Mouse (Mus musculus) lung, postnatal 14 days (tissue): ENCODE data around the gene Tenm2.

ENCODE experiments used
- DNase-seq: peaks from one replicate; pipeline ENCODE4 v3.0.0; 2021

Tenm2 gene

GRCm38 (mm10) chr11:37076989-37077598 is 158.7 kb downstream of the Tenm2 start:
- DNase-seq, result no peak

GRCm38 (mm10) chr11:37075349-37075748 is 160.4 kb downstream of the Tenm2 start:
- no peak for DNase-seq

- DNase-seq, result no peak
Observed at GRCm38 (mm10) chr11:37065459-37065858, 170.3 kb downstream of the Tenm2 start.

DNA sequence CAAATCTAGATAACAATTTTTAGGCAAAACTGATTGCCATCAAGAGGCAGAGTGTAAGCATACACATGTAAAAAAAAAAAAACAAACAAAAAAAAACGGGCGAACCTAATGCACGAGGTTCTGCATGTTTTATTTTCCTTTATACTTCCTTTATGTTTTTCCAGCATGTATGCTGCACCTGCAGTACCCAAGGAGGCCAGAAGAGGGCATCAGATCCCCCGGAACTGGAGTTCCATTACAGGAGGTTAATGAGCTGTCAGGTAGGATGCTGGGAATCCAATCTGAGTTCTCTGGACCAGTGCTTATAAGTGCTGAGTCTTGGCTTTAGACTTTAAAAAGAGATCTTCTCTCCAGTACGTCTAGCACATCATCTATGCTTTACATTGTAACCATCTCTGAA is 189.1 kb downstream of the Tenm2 start:
- DNase-seq, result peak; percentile 25

DNA sequence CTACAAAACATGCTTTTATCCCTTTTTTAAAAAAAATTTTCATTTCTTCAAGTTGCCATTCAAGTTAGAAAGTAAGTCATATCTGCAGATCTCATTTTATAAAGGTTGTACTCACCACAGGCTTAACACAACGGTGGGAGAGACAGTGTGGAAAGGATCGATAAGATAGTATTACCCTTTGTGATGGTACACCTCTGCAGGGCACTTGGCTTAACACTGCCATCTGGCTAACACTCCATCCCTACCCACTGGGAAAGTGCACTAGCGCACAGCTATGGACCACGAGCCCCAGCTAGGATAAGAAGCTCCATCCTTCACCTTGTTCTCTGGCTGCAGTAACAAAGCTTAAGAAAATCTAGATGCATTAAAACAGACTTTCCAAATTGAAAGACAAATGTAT is 194.5 kb downstream of the Tenm2 start:
- no peak for DNase-seq

GRCm38 (mm10) chr11:37039283-37039682 is 196.5 kb downstream of the Tenm2 start:
- DNase-seq, result no peak

- DNase-seq, result no peak
Observed at GRCm38 (mm10) chr11:37031305-37032055, 204.3 kb downstream of the Tenm2 start.

DNA sequence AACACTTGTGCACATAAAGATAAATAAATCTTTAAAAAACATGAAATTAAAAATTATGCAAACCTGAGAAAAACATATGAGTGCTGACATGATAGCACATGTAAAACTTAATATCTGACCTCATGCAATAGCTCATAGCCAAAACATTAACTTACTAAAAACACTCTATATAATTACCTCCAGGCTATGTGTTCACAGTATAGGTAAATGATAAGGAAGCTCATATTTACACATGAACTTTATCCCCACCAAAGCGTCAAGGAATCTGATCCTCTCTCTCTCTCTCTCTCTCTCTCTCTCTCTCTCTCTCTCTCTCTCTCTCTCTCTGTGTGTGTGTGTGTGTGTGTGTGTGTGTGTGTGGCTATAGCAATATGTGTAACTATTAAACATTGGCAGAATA is 223.9 kb downstream of the Tenm2 start:
- DNase-seq, result no peak

DNA sequence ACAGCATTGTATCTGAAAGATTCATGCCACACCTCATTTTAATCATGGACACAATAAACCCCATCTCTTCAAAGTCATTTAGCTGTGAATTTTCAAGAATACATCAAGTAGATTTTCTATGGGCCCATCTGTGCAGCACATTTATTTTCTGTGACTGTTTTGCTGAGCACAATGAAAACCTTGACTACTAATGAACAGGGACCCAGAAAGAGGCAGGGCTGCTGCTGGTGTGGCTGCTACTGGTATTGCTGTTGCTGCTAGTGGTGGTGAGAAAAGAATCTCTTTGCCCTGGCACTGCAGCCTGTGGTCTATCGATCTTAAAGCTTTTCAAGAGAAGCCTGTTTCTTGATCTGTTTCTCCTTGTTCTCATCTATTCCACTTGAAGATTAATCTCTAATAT is 226.5 kb downstream of the Tenm2 start:
- no peak for DNase-seq

DNA sequence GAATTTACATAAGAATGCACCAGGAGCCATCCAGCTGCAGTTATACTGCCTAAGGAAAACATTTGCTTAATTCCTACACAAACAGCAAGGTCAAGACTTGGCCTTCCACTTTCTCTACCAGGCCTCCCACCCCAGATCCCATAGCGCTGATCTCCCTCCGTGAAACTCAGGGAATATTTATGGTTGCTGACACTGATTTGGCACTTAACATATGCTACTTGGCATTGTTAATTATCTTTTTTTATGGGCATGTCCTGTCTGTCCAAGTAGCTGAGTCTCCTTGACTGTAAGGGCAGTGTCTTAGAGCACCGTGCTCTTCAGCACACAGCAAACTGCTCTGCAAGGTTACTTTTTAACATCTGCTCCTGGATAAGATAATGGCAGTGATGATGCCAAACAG is 238.1 kb downstream of the Tenm2 start:
- DNase-seq, result no peak

- DNase-seq, result no peak
Observed at GRCm38 (mm10) chr11:36990895-36991294, 244.9 kb downstream of the Tenm2 start.

GRCm38 (mm10) chr11:36988776-36989565 is 246.8 kb downstream of the Tenm2 start:
- DNase-seq, result no peak

- DNase-seq, result no peak
Observed at GRCm38 (mm10) chr11:36974142-36974541, 261.6 kb downstream of the Tenm2 start.

GRCm38 (mm10) chr11:36958102-36958501 is 277.7 kb downstream of the Tenm2 start:
- DNase-seq, result no peak

DNA sequence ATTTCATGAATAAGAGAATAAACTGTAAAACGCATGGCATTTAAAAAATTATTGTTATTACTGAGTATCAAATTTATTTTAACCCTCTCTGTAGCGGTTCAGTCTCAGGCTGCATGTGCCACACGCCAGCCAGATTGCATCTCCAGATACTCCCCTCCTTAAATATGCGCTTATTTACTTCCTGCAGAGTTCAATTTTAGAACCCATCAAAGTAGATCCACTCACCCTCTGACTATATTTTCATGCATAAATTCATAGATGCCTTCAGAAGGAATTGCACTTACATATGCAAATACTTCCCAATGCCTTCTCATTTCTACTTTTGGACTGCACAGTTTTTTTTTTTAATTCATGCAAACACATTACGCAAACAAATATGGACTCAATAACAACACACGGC is 294.3 kb downstream of the Tenm2 start:
- DNase-seq, result no peak

DNA sequence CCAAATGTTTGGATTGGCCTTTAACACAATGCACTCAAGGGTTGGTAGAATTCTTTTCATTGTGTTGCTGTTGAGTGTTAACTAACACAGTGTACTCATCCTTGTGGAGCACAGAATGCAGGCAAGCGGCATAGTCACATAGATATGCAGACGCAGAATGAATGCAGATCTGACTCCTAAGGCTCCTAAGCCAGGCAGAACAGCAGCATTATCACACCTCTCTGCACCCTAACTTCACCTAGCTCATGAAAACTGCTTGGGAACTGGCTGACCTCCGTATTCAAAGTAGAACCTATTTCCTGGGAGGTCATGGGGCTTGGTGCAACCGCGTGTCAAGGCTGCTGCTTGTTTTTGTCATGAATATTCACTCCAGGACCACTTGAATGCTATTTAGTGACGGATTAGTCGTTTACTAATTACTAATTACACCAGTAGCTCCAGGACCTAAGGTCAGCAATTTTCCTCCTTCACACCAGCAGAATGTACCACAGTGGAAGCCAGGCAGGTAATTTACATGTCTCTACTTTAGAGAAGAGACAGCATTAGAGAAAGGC is 295.1 kb downstream of the Tenm2 start:
- DNase-seq, result no peak

DNA sequence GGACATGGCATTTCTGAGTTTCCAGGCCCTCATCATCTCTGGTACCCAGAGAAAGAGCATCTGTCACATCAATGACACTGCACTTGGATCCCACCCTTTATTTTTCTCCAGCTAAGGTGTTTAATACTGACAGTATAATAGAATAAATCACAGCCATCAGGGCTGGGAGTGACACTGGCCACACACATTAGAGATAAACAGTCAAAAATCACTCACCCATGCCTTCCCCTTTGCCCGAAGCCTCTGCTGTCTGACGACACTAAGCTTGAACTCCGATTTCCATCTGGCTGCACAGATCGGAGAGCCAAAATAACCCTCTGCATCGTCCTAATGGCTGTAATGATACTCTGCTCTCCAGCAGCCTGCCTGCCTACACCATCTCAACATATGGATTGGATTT is 305.9 kb downstream of the Tenm2 start:
- DNase-seq, result no peak

DNA sequence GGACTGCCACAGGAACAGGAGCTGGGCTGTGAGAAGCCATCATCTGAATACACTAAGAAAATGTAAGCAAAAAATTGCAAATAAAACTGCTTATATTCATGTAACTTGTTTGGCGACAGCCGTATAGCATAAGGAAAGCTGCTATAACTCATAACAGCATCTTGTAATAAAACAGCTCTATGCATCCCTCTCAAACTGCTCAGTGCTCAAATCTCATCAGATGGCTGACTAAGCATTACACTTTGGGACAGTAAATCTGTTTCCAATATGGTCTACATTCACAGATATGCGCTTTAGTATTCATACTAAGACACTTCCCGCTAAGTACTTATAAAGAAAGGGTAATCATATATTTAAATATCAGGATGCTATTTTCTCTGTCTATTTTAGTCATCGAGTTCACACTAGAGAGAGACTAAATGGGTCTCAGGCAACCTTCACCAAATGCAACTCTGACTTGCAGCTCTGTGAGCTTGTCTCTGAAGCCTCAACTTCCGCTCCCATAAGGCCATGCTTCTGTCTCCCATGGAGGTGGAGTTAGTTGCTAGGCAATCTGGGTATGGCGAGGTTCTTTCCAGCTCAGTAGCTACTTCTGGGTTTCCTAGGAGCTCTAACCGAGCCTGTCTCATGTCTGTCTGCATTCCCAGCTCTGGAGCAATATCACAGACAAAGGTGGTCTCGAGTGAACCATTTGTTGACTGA is 308.9 kb downstream of the Tenm2 start:
- no peak for DNase-seq

- DNase-seq, result no peak
Observed at GRCm38 (mm10) chr11:36919301-36919700, 316.5 kb downstream of the Tenm2 start.

DNA sequence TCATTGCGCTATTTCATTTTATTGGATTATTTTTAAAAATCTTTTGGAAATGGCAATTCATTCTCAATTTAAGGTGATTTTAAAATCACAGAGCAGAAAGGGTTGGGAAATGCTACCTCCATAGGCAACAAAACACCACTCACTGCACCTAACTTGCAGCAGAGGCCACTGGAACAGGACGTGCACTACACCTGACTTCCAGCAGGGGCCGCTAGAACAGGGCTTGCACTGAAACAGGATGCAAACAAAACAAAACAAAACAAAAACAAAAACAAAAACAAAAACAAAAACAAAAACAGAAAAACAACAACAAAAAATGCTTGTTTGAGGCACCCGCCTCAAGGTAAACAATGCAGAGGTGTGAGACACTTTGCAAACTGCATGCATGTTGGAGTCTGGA is 324.4 kb downstream of the Tenm2 start:
- DNase-seq, result peak; percentile 2

DNA sequence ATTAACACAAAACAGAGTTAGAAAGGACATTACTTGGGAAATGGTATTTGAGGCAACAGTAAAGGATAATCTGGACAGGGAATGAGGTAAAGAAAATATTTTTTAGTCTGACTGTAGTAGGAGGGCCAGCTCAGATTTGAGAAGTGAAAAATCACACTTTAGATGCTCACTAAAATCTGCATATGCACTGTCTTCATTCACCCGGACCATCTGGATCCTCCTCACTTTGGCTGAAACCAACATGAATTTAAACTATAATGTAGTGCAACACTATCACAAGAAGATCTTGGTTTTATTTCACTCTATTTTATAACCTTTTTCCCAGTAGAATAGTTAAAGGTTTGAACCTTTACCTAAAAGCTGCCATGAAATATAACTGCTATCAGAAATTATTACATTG is 326.7 kb downstream of the Tenm2 start:
- DNase-seq, result no peak

DNA sequence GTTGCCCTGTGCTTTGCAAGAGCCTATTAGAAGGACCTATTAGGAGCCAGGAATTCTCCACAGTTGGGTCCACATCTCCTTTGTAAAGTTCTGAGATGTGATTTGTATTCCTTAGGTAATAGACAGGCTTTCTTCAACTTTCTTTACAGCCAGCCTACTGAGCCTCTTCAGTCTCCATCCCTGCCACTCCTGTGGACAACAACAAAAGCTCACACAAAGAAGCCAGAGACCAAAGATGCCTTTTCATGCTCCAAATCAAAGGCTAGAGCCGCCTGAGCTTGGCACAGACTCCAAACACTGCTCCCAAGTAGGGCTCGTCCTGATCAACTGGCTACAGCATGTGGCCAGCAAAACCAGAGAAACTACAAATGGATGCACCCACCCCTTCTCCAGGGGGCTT is 333.5 kb downstream of the Tenm2 start:
- no peak for DNase-seq

DNA sequence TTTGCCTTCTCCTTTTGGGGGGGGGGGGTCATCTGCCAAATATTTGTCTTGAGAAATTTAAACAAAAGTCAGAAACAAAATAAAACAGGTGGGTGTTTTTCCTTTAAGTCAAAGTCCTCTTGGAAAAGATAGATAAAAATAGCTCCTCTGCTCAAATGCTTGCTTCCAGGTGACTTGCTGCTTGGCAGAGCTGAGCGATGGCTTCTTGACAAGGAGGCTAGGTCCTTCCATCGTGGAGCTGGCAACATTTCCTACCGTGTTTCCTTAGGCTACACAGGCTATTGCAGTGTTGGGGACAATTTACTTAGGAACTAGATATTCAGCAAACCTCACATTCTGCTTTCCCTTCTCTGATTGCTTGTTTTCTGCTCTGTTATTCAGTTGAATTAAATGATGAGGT is 342.7 kb downstream of the Tenm2 start:
- DNase-seq, result no peak
